Mouse (Mus musculus): Measurements from ENCODE around the gene Tgm6. TPM values are rescaled to one million over a fixed set of nuclear protein-coding genes. Genes with fewer than 3 reads are reported as not detected.

Gene Tgm6
- not detected for total RNA-seq (2021)
- long read RNA-seq, experiment 1, result 0 reads
- long read RNA-seq, experiment 2, result 0 reads

- TF ChIP-seq CTCF (IDR thresholded peaks at IDR 0.05), result no peak
- H3K27ac ChIP-seq, result no peak within 1 kb of the TSS
- DNase-seq, result no peak
- intact Hi-C loops (cut with DNase I), result no loop called here
- H3K4me3 ChIP-seq, result no peak within 1 kb of the TSS
Measured at GRCm38 (mm10) chr2:130112116-130112515, at the start of gene Tgm6. Tgm6 (plus strand) TSS chr2:130112416.

GRCm38 (mm10) chr2:130068228-130068627 is 44.0 kb upstream of the Tgm6 start:
- peak; percentile 69 for TF ChIP-seq CTCF (IDR thresholded peaks at IDR 0.05)
- no peak overlapping the region for H3K27ac ChIP-seq
- DNase-seq, result no peak
- intact Hi-C loops (cut with DNase I), result loop anchor here (5.0 kb wide), 2 partner anchors 99 to 179 kb away; no protein-coding TSS in a partner anchor
- H3K4me3 ChIP-seq, result no peak overlapping the region

GRCm38 (mm10) chr2:130070396-130070795 is 41.8 kb upstream of the Tgm6 start:
- Histone ChIP-seq H3K27ac (no peak overlapping the region), H3K4me3 (no peak overlapping the region)
- no peak for DNase-seq
- intact Hi-C loops (cut with DNase I), result no loop called here
- TF ChIP-seq CTCF (IDR thresholded peaks at IDR 0.05), result no peak

- DNase-seq, result no peak
- H3K4me3 ChIP-seq, result no peak overlapping the region
- no peak overlapping the region for H3K27ac ChIP-seq
- intact Hi-C loops (cut with DNase I), result no loop called here
- no peak for TF ChIP-seq CTCF (IDR thresholded peaks at IDR 0.05)
Measured at GRCm38 (mm10) chr2:130112804-130113203, 588 bp downstream of the Tgm6 start.

DNA sequence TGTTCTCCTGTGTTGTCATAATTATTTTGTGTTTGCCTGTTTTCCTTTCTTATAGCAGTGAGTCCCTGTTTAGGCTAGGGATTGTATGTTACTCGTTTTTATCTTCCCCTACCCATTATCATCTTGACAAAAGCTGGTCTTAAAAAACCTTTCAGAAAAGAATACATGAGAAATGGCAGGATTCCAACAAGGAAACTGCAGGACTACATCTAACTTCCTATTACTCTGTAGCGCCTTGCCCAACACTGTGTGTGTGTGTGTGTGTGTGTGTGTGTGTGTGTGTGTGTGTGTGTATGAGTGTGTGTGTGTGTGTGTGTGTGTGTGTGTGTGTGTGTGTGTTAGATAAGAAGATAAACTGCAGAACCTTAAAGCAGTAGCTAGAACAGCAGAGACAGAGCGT is 1.2 kb downstream of the Tgm6 start:
- intact Hi-C loops (cut with DNase I), result no loop called here
- no peak for TF ChIP-seq CTCF (IDR thresholded peaks at IDR 0.05)
- no peak overlapping the region for H3K27ac ChIP-seq
- no peak overlapping the region for H3K4me3 ChIP-seq
- DNase-seq, result no peak

- Histone ChIP-seq H3K4me3 (no peak overlapping the region), H3K27ac (no peak overlapping the region)
- intact Hi-C loops (cut with DNase I), result no loop called here
- no peak for TF ChIP-seq CTCF (IDR thresholded peaks at IDR 0.05)
- no peak for DNase-seq
Measured at GRCm38 (mm10) chr2:130118649-130119048, 6.4 kb downstream of the Tgm6 start.

DNA sequence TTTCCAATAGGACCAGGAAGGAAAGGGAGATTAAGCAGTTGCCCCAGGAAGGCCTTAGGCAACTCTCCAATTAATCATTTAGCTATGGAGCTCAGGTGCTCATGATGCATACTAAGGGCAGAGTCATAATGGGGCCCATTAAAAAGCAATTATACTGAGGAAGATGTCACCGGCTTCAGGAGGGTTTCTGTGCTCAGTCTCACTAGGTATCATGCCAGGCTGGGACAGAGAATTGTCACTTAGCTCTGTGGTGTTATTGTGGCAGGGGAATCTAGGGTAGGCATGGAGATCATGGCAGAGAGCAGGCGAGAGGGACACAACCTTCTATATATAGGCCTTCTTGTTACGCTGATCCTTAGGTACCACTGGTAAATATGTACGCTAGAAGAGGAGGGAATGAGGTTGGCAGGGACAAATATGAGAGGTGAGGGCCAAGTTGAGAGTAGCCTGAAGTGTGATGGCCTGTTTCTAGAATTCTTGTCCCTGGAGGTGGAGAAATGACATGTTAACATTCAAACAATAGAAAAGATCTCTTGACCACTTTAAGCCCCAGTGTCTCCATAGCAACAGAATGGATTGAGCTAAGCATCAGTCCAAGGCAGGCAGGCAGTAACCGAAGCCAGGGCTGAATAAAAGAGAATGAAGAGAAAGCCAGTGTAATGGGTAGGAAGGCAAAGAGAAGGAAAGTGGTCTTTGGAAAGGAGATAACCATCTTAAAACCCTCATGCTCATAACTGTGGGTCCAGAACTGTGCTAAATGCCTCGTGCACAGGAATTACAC is 13.3 kb downstream of the Tgm6 start:
- no peak for TF ChIP-seq CTCF (IDR thresholded peaks at IDR 0.05)
- no peak overlapping the region for H3K4me3 ChIP-seq
- intact Hi-C loops (cut with DNase I), result no loop called here
- no peak overlapping the region for H3K27ac ChIP-seq
- DNase-seq, result no peak

GRCm38 (mm10) chr2:130126073-130126472 is 13.9 kb downstream of the Tgm6 start:
- no peak overlapping the region for H3K27ac ChIP-seq
- H3K4me3 ChIP-seq, result no peak overlapping the region
- no peak for TF ChIP-seq CTCF (IDR thresholded peaks at IDR 0.05)
- no peak for DNase-seq
- intact Hi-C loops (cut with DNase I), result no loop called here

DNA sequence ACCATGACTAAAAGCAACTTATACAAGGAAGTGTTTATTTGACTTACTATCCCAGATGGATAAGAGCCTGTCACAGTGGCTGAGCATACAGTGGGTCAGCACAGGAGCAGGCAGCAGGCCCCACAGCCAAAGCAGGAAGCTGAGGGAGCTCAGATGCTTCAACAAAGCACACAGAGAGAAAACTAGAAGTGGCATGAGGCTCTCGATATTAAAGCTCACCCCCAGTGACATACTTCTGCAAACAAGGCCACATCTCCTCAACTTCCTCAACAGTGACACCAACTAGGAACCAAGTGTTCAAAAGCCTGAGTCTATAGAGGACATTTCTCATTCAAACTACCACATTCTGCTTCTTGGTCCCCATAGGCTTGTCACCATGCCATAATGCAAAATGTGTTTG is 17.5 kb downstream of the Tgm6 start:
- no peak for TF ChIP-seq CTCF (IDR thresholded peaks at IDR 0.05)
- no peak overlapping the region for H3K27ac ChIP-seq
- no peak overlapping the region for H3K4me3 ChIP-seq
- intact Hi-C loops (cut with DNase I), result no loop called here
- no peak for DNase-seq

DNA sequence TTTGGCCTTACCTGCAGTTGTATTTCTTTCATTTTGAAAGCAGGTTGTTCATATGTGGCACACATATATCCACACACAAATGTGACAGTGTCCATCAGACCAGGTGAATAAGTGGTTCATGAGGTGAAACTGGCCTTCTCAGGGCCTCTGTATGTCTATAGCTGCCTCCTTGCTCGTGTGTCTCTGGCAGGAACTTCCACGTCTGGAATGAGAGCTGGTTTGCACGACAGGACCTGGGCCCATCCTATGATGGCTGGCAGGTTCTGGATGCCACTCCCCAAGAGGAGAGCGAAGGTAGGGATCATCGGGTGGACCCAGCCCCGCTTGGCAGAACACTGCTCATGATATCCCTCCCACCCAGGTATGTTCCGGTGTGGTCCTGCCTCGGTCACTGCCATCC is 30.8 kb downstream of the Tgm6 start:
- no peak for TF ChIP-seq CTCF (IDR thresholded peaks at IDR 0.05)
- no peak overlapping the region for H3K27ac ChIP-seq
- intact Hi-C loops (cut with DNase I), result no loop called here
- no peak for DNase-seq
- H3K4me3 ChIP-seq, result no peak overlapping the region

DNA sequence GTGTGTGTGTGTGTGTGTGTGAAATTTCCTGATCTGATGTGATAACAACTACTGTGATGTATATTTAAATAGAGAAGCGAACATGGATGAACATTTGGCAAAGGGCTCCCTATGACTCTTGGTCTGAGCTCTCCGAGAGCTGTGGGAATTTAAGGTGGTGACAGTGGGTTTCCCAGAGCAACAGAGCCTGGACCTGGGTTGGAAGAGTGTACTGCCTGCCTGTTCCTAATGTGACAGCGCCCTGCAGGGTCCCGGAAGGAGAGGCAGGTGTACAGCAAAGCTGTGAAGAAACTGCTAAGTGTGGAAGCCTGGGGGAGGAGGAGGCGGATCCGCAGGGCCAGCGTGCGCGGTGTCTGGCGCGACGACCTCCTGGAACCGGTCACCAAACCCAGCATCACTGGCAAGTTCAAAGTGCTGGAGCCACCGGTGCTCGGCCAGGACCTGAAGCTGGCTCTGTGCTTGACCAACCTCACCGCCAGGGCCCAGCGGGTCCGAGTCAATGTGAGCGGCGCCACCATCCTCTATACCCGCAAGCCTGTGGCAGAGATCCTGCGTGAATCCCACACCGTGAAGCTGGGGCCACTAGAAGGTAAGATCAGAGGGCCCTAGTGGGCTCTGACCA is 32.6 kb downstream of the Tgm6 start:
- DNase-seq, result no peak
- intact Hi-C loops (cut with DNase I), result no loop called here
- TF ChIP-seq CTCF (IDR thresholded peaks at IDR 0.05), result no peak
- Histone ChIP-seq H3K27ac (no peak overlapping the region), H3K4me3 (no peak overlapping the region)

DNA sequence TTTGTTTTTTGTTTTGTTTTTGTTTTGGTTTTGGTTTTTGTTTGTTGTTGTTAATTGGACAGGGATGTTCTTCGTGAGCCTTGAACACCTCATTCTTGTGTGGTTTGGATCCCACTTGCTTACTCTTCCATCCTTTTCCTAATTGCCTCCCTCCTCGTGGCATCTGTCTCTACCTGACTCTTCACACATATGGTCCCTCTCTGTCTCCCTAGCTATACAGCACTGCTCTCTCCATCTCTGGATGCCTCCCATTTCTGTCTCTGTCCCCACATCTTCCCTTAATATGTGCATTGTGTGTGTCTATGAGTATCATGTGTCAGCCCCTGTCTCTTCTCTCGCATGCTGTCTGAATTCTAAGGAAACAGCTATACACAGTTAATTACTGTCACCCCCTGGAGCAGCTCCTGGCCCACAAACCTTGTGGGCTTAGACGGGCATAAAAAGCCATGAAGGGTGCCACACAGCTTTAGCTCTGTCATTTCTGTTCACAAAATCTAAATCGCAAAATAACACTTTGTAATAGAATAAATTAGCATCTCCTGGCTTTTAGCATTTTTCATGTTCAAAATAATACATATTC is 34.0 kb downstream of the Tgm6 start:
- TF ChIP-seq CTCF (IDR thresholded peaks at IDR 0.05), result no peak
- Histone ChIP-seq H3K27ac (no peak overlapping the region), H3K4me3 (no peak overlapping the region)
- intact Hi-C loops (cut with DNase I), result no loop called here
- DNase-seq, result no peak

DNA sequence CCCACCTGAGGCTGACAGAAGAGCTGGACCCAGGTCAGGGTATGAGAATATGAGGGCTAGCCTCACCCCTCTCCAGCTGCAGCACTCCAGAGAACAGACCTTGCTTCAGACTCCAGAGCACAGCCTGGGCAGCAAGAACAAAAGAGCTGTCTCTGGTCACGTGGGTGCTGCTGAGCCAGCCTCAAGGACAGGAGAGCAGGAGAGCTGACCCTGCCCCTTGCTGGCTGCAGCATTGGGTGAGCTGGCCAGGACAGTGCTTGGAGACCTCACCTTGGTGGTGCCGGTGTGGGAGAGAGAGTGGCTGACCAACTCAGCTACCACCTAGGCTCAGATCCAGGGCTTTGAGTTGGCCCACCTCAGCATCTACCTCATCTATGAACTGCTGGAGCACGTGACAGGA is 43.0 kb downstream of the Tgm6 start:
- Histone ChIP-seq H3K4me3 (no peak overlapping the region), H3K27ac (no peak overlapping the region)
- intact Hi-C loops (cut with DNase I), result no loop called here
- no peak for TF ChIP-seq CTCF (IDR thresholded peaks at IDR 0.05)
- no peak for DNase-seq
